Comparison of ENCODE assay signal across 26 mouse cellular contexts in the genomic region with DNA sequence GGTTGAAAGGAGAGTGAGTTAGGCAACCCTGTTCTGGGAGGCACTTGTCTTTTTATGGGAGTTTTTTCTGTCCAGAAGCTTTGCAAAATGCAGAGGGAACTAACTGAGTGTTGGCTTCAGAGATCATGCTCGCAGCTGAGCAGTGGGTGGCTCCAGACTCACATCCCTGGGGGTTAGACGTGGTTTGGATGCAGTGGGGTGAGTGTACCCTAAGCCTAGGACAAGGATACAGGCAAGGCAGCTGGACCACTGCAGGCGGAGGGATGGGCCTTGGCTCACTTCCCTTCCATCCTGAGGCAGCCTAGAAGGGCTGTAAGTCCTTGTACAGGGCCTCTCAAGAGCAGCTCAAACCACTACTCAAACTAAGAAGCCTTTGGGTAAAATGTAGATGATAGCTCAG. TPM values are rescaled to one million over a fixed set of nuclear protein-coding genes. Genes with fewer than 3 reads are reported as not detected.
DNase-seq lines count a peak whose midpoint lies in the region; ATAC-seq lines count a peak whose summit lies in the region.
"Had no signal": no experiment of that assay in that cellular context is flagged by ENCODE, and none has a peak within 500 bp of the region (broad histone marks: within the 10 kb centered on the region; RNA-seq: fewer than 3 reads in every experiment).

No protein-coding gene starts in this region.

- 78% methylated on average over 3 of the region's 3 CpGs for WGBS in hindbrain, embryonic 10.5 days

- intact Hi-C loops in heart, postnatal 14 days (cut with DNase I) = no loop called here

- H3K27ac ChIP-seq in hindbrain, embryonic 10.5 days = no peak overlapping the region
- H3K27ac ChIP-seq: embryonic facial prominence, embryonic 12.5 days; forebrain, embryonic 15.5 days; heart, embryonic 15.5 days; hindbrain, embryonic 13.5 days; hindbrain, postnatal 0 days had no signal

- no peak for ATAC-seq in megakaryocyte, adult 5-6 weeks (ENCODE audit: poor library complexity, severe bottlenecking)
- ATAC-seq: forebrain, embryonic 15.5 days; hindbrain, postnatal 0 days had no signal

- peak overlapping the region; percentile 24 for H3K4me3 ChIP-seq in megakaryocyte, embryonic 14.5 days (replicated peaks)
- H3K4me3 ChIP-seq in hindbrain, embryonic 10.5 days = no peak overlapping the region
- H3K4me3 ChIP-seq: embryonic facial prominence, embryonic 12.5 days; forebrain, embryonic 15.5 days; heart, embryonic 15.5 days; hindbrain, embryonic 13.5 days had no signal

- H3K4me1 ChIP-seq in megakaryocyte, embryonic 14.5 days = no peaks in the 10 kb centered on the region
- H3K4me1 ChIP-seq in hindbrain, embryonic 10.5 days (replicated peaks) = peaks cover 7% of the 10 kb centered on the region
- H3K4me1 ChIP-seq: heart, embryonic 15.5 days had no signal

- no peaks in the 10 kb centered on the region for H3K36me3 ChIP-seq in megakaryocyte, embryonic 14.5 days (replicated peaks; ENCODE audit: low read length)
- no peaks in the 10 kb centered on the region for H3K36me3 ChIP-seq in hindbrain, embryonic 10.5 days
- H3K36me3 ChIP-seq: embryonic facial prominence, embryonic 12.5 days; forebrain, embryonic 15.5 days; heart, embryonic 15.5 days; hindbrain, embryonic 13.5 days had no signal

- H3K27me3 ChIP-seq in megakaryocyte, embryonic 14.5 days (replicated peaks) = peaks cover 14% of the 10 kb centered on the region
- no peaks in the 10 kb centered on the region for H3K27me3 ChIP-seq in hindbrain, embryonic 10.5 days (ENCODE audit: insufficient read depth, poor library complexity, severe bottlenecking)
- H3K27me3 ChIP-seq: embryonic facial prominence, embryonic 12.5 days; forebrain, embryonic 15.5 days had no signal

- H3K9me3 ChIP-seq in megakaryocyte, embryonic 14.5 days = no peaks in the 10 kb centered on the region
- no peaks in the 10 kb centered on the region for H3K9me3 ChIP-seq in hindbrain, embryonic 10.5 days
- H3K9me3 ChIP-seq: embryonic facial prominence, embryonic 12.5 days; forebrain, embryonic 15.5 days; heart, embryonic 15.5 days; hindbrain, embryonic 13.5 days had no signal

- peak; percentile 28 to 54 for DNase-seq in heart, adult 18-20 months
- no peak for DNase-seq in heart, postnatal 14 days
- DNase-seq in gastrocnemius, postnatal 25 days = peak; percentile 75
- peak; percentile 77 for DNase-seq in skeletal muscle tissue, adult 2 months (ENCODE audit: low read depth, low spot score)
- DNase-seq in hindbrain, embryonic 10.5 days (ENCODE audit: low spot score) = no peak
- no peak for DNase-seq in neural tube, embryonic 10.5 days (ENCODE audit: extremely low spot score, low spot score)
- DNase-seq: adrenal gland, adult 8-10 months; cerebellum, adult 11-12 months; cerebellum, adult 9-10 months; cerebellum, postnatal 25 days; heart, postnatal 36 days; kidney, adult 11 months had no signal

RNA-seq across cellular contexts. Expression of gene Gm3045, which starts 43.0 kb away (rescaled TPM):
- total RNA-seq in heart, adult 18-20 months (2021) = not detected
- total RNA-seq in heart, postnatal 14 days (2021) = not detected
- polyA plus RNA-seq in megakaryocyte, embryonic 14.5 days (2012; ENCODE audit: insufficient read depth, low replicate concordance) = not detected in 2 replicates
- not detected in 2 replicates for total RNA-seq in megakaryocyte, adult 5-6 weeks (2015)
- not detected in 2 replicates for total RNA-seq in megakaryocyte, adult 5-6 weeks (2017)
- total RNA-seq in gastrocnemius, postnatal 25 days (2021) = not detected
- polyA plus RNA-seq in hindbrain, embryonic 10.5 days (2016; fragmentation: Nextera tagmentation; extraction: Ambion mirVana) = not detected in 2 replicates
- total RNA-seq: adrenal gland, adult 8-10 months; adrenal gland, postnatal 4 days; ES-E14; granulocyte monocyte progenitor cell, adult 5-6 weeks; heart, postnatal 36 days; hindbrain, postnatal 0 days had no signal
- polyA plus RNA-seq: brain, embryonic 14.5 days; cortical plate, adult 2 months; embryonic facial prominence, embryonic 12.5 days; forebrain, embryonic 11.5 days; forebrain, embryonic 15.5 days; heart, embryonic 15.5 days; hindbrain, embryonic 13.5 days; hindbrain, postnatal 0 days; intestine, embryonic 14.5 days had no signal

RNA-seq across cellular contexts. Expression of gene Slc25a48, which starts 54.7 kb away (rescaled TPM):
- total RNA-seq in heart, adult 18-20 months (2021) = under 1 TPM; 0.07 to 0.15 TPM
- under 1 TPM in 1 of 2 experiments, not detected in 1; 0.07 TPM for total RNA-seq in heart, postnatal 14 days (2021)
- not detected in 2 replicates for polyA plus RNA-seq in megakaryocyte, embryonic 14.5 days (2012; ENCODE audit: insufficient read depth, low replicate concordance)
- not detected in 2 replicates for total RNA-seq in megakaryocyte, adult 5-6 weeks (2015)
- total RNA-seq in megakaryocyte, adult 5-6 weeks (2017) = not detected in 2 replicates
- total RNA-seq in gastrocnemius, postnatal 25 days (2021) = not detected
- 0.12 TPM in 1 of 2 replicates, not detected in the other for polyA plus RNA-seq in hindbrain, embryonic 10.5 days (2016; fragmentation: Nextera tagmentation; extraction: Ambion mirVana)
- total RNA-seq: granulocyte monocyte progenitor cell, adult 5-6 weeks; hindbrain, postnatal 0 days had no signal
- polyA plus RNA-seq: forebrain, embryonic 11.5 days; forebrain, embryonic 15.5 days; hindbrain, embryonic 13.5 days; hindbrain, postnatal 0 days had no signal

Comparison
In these comparisons a context has a peak if more than half of its experiments do, and no peak if none do; other contexts are left out.
1. DNase-seq: peak in heart, adult 18-20 months (2 of 2), gastrocnemius, postnatal 25 days (single experiment) and skeletal muscle tissue, adult 2 months (single experiment); none in heart, postnatal 14 days (0 of 2), hindbrain, embryonic 10.5 days (single experiment) and neural tube, embryonic 10.5 days (single experiment).